In the genomic region with DNA sequence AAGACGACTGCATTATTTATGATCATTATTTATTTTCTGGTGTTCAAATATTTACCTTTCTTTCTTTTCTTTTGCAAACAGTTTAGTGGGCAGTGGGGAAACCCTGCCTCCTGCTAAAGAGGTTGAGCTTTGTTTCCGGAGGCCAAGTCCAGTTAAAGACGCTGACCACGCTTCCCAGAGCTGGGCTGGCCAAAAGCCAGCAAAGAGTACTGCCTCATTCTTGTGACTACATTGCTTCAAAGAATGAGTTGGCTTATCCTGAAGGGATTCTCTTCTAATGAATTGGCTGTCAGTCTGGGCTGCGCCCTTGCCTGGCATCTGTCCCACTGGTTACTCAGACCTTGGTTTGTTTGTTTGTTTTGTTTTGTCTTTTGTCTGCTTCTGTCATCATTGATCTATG, we compare ENCODE assay signal across 10 mouse cellular contexts.
DNase-seq lines count a peak whose midpoint lies in the region; ATAC-seq and TF ChIP-seq lines count a peak whose summit lies in the region.
"Had no signal": no experiment of that assay in that cellular context is flagged by ENCODE, and none has a peak within 500 bp of the region (broad histone marks: within the 10 kb centered on the region; RNA-seq: fewer than 3 reads in every experiment).

No protein-coding gene starts in this region.

- H3K9me3 ChIP-seq in hindbrain, embryonic 16.5 days (ENCODE audit: control insufficient read depth, low read length), result no peaks in the 10 kb centered on the region
- H3K9me3 ChIP-seq in hindbrain, embryonic 11.5 days (ENCODE audit: control insufficient read depth, low read length), result no peaks in the 10 kb centered on the region
- H3K9me3 ChIP-seq in intestine, embryonic 16.5 days (ENCODE audit: control insufficient read depth, low read length), result no peaks in the 10 kb centered on the region

- no peak overlapping the region for H3K4me2 ChIP-seq in hindbrain, embryonic 16.5 days (ENCODE audit: low read length)
- H3K4me2 ChIP-seq in hindbrain, embryonic 11.5 days (replicated peaks; ENCODE audit: low read depth, low read length), result no peak overlapping the region
- H3K4me2 ChIP-seq in intestine, embryonic 16.5 days (ENCODE audit: low read depth, low read length), result no peak overlapping the region

- H3K4me1 ChIP-seq in hindbrain, embryonic 16.5 days (ENCODE audit: control insufficient read depth, insufficient read depth, low read depth, low read length), result peaks cover 15% of the 10 kb centered on the region
- 0 out of 2 replicates have a peak, but pooled peaks cover 3% of the 10 kb centered on the region for H3K4me1 ChIP-seq in hindbrain, embryonic 11.5 days (replicated peaks; ENCODE audit: control insufficient read depth, insufficient read depth, low read length)
- peaks cover 6% of the 10 kb centered on the region; the same call in 1 of the 2 replicates for H3K4me1 ChIP-seq in intestine, embryonic 16.5 days (ENCODE audit: control insufficient read depth, insufficient read depth, low read length)
- H3K4me1 ChIP-seq in lung, adult 2 months (ENCODE audit: control insufficient read depth, insufficient read depth, low read length), result 0 out of 2 replicates have a peak, but pooled peaks cover 3% of the 10 kb centered on the region

- H3K36me3 ChIP-seq in hindbrain, embryonic 16.5 days (ENCODE audit: control insufficient read depth, insufficient read depth, low read length), result no peaks in the 10 kb centered on the region
- no peaks in the 10 kb centered on the region for H3K36me3 ChIP-seq in hindbrain, embryonic 11.5 days (ENCODE audit: control insufficient read depth, insufficient read depth, low read length)
- H3K36me3 ChIP-seq in intestine, embryonic 16.5 days (ENCODE audit: control insufficient read depth, insufficient read depth, low read length), result no peaks in the 10 kb centered on the region

- H3K27ac ChIP-seq in hindbrain, embryonic 16.5 days (ENCODE audit: low read depth, low read length), result no peak overlapping the region
- no peak overlapping the region for H3K27ac ChIP-seq in hindbrain, embryonic 11.5 days (ENCODE audit: low read depth, low read length)
- H3K27ac ChIP-seq in intestine, embryonic 16.5 days (ENCODE audit: low read length), result no peak overlapping the region

- WGBS in hindbrain, embryonic 16.5 days, result 25% methylated on average over 5 of the region's 5 CpGs
- 65% methylated on average over 5 of the region's 5 CpGs for WGBS in hindbrain, embryonic 11.5 days
- WGBS in intestine, embryonic 16.5 days, result 16% methylated on average over 5 of the region's 5 CpGs
- WGBS in lung, adult 2 months, result 11% methylated on average over 5 of the region's 5 CpGs

- no peak overlapping the region for H3K9ac ChIP-seq in hindbrain, embryonic 16.5 days (ENCODE audit: low read depth, low read length)
- no peak overlapping the region for H3K9ac ChIP-seq in hindbrain, embryonic 11.5 days (ENCODE audit: low read depth, low read length)
- H3K9ac ChIP-seq in intestine, embryonic 16.5 days (ENCODE audit: low read depth, low read length), result no peak overlapping the region

- H3K27me3 ChIP-seq in hindbrain, embryonic 16.5 days (replicated peaks; ENCODE audit: control insufficient read depth, insufficient read depth, low read length), result no peaks in the 10 kb centered on the region
- no peaks in the 10 kb centered on the region for H3K27me3 ChIP-seq in hindbrain, embryonic 11.5 days (ENCODE audit: control insufficient read depth, insufficient read depth, low read length)
- no peaks in the 10 kb centered on the region for H3K27me3 ChIP-seq in intestine, embryonic 16.5 days (replicated peaks; ENCODE audit: control insufficient read depth, insufficient read depth, low read length)

- no peak for TF ChIP-seq CTCF in lung, adult 2 months (IDR thresholded peaks at IDR 0.05; ENCODE audit: insufficient read depth, low read length)

- H3K4me3 ChIP-seq in hindbrain, embryonic 16.5 days (ENCODE audit: low read length), result no peak overlapping the region
- H3K4me3 ChIP-seq in hindbrain, embryonic 11.5 days (ENCODE audit: low read depth, low read length), result no peak overlapping the region
- no peak overlapping the region for H3K4me3 ChIP-seq in intestine, embryonic 16.5 days (ENCODE audit: low read length)
- no peak overlapping the region for H3K4me3 ChIP-seq in lung, adult 2 months (replicated peaks; ENCODE audit: extremely low read depth, low read depth, low read length)
- H3K4me3 ChIP-seq: erythroblast, embryonic 14.5 days; megakaryocyte, embryonic 14.5 days had no signal

- 0 out of 2 replicates have a peak, but pooled peaks have one; percentile 30 for ATAC-seq in hindbrain, embryonic 16.5 days
- ATAC-seq in hindbrain, embryonic 11.5 days (ENCODE audit: low FRiP score), result no peak
- peak; percentile 48; the same call in 1 of the 2 replicates for ATAC-seq in intestine, embryonic 16.5 days

- TF ChIP-seq POLR2A in lung, adult 2 months (IDR thresholded peaks at IDR 0.05; ENCODE audit: borderline replicate concordance, extremely low read depth, low read depth, low read length), result no peak

- DNase-seq in hindbrain, embryonic 11.5 days (ENCODE audit: low spot score), result no peak
- DNase-seq in NIH3T3 (ENCODE audit: low read depth), result peak; percentile 32
- DNase-seq in cerebellum, postnatal 10 days, result peak; percentile 61 to 67
- peak; percentile 38 for DNase-seq in lung, adult 2 months
- DNase-seq in urinary bladder, postnatal 14 days (ENCODE audit: low spot score), result peak; percentile 65
- DNase-seq in spleen, postnatal 14 days (ENCODE audit: low spot score in 2 of 2), result no peak

Comparison
In these comparisons a context has a peak if more than half of its experiments do, and no peak if none do; other contexts are left out.
1. DNase-seq: peak in NIH3T3 (single experiment), cerebellum, postnatal 10 days (2 of 2), lung, adult 2 months (single experiment) and urinary bladder, postnatal 14 days (single experiment); none in hindbrain, embryonic 11.5 days (single experiment) and spleen, postnatal 14 days (0 of 2).